Mouse (Mus musculus): ENCODE measurements around the gene Tfeb.

GRCm38 (mm10) chr17:47738066-47738878, 1.4 kb downstream of the Tfeb start:
- TF ChIP-seq CTCF (IDR thresholded peaks at IDR 0.05): no peak
- TF ChIP-seq EP300 (IDR thresholded peaks at IDR 0.05): no peak

All from lung, postnatal 0 days (tissue).